Mouse (Mus musculus) MEL (cell line): Measurements from ENCODE around the gene Tff3.

ENCODE experiments used
- CHD1 ChIP-seq: IDR thresholded peaks from 2 replicates; pipeline ENCODE4 v1.6.1; 2012; ENCODE audit warnings: low read depth, mild to moderate bottlenecking, inconsistent platforms, low read length, improper control_type of control experiment
- CTCF ChIP-seq, 3 experiments: IDR thresholded peaks in 2 of 3; conservative IDR thresholded peaks in 1 of 3; 2 replicates each; pipeline ENCODE4 v1.5.1; 2011 to 2012; ENCODE audit warnings: low read length in 3 of 3, low read depth in 2 of 3, mild to moderate bottlenecking in 2 of 3, improper control_type of control experiment in 1 of 3, inconsistent platforms in 1 of 3, mixed read lengths in 1 of 3, moderate library complexity in 1 of 3; ENCODE audit not compliant: control insufficient read depth in 1 of 3, insufficient read depth in 1 of 3, poor library complexity in 1 of 3, severe bottlenecking in 1 of 3
- E2F4 ChIP-seq: IDR thresholded peaks from 2 replicates; pipeline ENCODE4 v1.6.1; 2011; ENCODE audit warnings: low read depth, low read length, improper control_type of control experiment, borderline replicate concordance
- ETS1 ChIP-seq: IDR thresholded peaks from 2 replicates; pipeline ENCODE4 v1.6.1; 2012; ENCODE audit warnings: low read depth, mild to moderate bottlenecking, inconsistent platforms, low read length, improper control_type of control experiment, moderate library complexity
- HCFC1 ChIP-seq: IDR thresholded peaks from 2 replicates; pipeline ENCODE4 v1.6.1; 2012; ENCODE audit warnings: low read depth, mild to moderate bottlenecking, inconsistent platforms, low read length, improper control_type of control experiment, moderate library complexity
- KAT2A ChIP-seq: conservative IDR thresholded peaks from 2 replicates; pipeline ENCODE4 v1.6.1; 2012; ENCODE audit warnings: low read depth, low read length, improper control_type of control experiment, inconsistent platforms
- MYC ChIP-seq: IDR thresholded peaks from 2 replicates; pipeline ENCODE4 v1.6.1; 2011; ENCODE audit warnings: low read depth, mild to moderate bottlenecking, low read length, improper control_type of control experiment, moderate library complexity
- USF2 ChIP-seq, 2 experiments: IDR thresholded peaks; 2 replicates each; pipeline ENCODE4 v1.6.1; 2011 to 2012; ENCODE audit warnings: improper control_type of control experiment in 2 of 2, low read length in 2 of 2, borderline replicate concordance in 1 of 2, inconsistent platforms in 1 of 2, low read depth in 1 of 2, mild to moderate bottlenecking in 1 of 2; ENCODE audit not compliant: insufficient read depth in 1 of 2
- ZC3H11A ChIP-seq: IDR thresholded peaks from 2 replicates; pipeline ENCODE4 v1.6.1; 2012; ENCODE audit warnings: low read depth, mild to moderate bottlenecking, inconsistent platforms, low read length, improper control_type of control experiment
- ZNF384 ChIP-seq: IDR thresholded peaks from 2 replicates; pipeline ENCODE4 v1.6.1; 2012; ENCODE audit warnings: low read depth, mild to moderate bottlenecking, inconsistent platforms, low read length, improper control_type of control experiment

DNA sequence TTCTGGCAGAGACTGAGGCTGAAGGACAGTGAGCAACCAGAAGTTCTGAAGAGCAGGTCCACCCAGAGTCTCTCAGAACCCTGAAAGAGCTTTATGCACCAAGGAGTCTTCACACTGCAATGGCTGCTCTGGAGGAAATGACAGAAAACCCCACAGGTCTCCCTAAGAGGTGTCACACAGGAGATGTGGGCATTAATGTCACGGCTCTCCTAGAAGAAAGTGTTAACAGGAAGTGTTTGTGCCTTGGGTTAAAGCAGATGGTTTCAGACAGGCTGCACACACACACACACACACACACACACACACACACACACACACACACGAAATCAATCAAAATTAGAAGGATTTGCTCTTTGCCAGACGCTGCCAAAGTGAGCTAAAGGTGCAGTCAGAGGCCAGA lies 6.8 kb upstream of the Tff3 start:
- TF ChIP-seq ZC3H11A (no peak), HCFC1 (no peak), CHD1 (no peak), CTCF (IDR thresholded peaks at IDR 0.05 in 2 of 3, conservative IDR thresholded peaks at IDR 0.05 in 1 of 3; ENCODE audit: control insufficient read depth in 1 of 3, insufficient read depth in 1 of 3, low read depth in 2 of 3, low read length in 3 of 3, poor library complexity in 1 of 3, severe bottlenecking in 1 of 3) (no peak), MYC (no peak), E2F4 (no peak), ETS1 (no peak), USF2 (IDR thresholded peaks at IDR 0.05; ENCODE audit: borderline replicate concordance in 1 of 2, insufficient read depth in 1 of 2, low read depth in 1 of 2, low read length in 2 of 2) (no peak), ZNF384 (no peak), KAT2A (no peak)
